Mouse (Mus musculus): Measurements from ENCODE around the gene Sh3tc1. TPM values are rescaled to one million over a fixed set of nuclear protein-coding genes. Genes with fewer than 3 reads are reported as not detected.

The Sh3tc1 gene
- polyA plus RNA-seq, 1 experiment: not detected

DNA sequence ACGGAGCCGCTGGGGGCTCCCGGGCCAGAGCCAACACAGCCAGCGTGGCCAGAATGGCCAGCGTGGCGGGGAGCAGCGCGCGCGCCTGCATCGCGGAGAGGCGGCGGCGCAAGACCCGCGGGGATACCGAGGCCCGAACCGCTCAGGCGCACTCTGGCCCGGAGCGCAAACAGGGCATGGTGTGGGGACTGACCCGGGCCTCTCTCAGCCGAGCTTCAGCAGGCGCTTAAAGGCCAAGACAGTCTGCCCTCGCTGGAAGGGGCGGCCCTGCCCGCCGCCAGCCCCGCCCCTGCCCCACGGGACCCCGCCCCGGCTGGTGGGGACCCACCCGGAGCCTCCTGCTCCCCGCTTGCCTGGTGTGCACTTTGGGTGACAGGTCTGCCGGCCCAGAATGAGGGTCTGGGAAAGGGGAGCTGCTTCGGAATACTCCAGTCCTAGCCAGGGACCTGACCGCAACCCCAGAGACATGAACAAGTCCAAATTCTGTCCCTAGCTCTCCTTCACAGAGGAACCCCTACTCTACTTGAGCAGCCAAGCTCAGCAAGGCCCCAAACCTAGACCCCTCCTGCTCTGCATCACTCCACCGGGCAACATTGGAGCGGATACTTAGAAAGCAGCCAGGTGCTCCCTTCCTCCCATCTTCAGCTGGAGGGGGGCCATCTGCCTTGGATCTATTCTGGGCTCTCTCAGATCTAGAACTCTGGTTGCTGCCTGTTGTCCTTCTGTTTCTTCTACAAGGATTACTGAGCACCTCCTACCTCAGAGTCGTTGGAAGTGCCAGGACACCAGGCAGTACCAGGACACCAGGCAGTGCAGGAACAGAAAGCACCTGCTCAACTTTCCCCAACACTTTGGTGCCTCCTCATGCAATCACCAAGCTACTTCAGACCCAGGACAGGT is 60.3 kb downstream of the Sh3tc1 start, which contains the start of gene Htra3:
TSS of gene Htra3 (minus strand) at position 527 of the 900 bp plus-strand sequence.
- TF ChIP-seq CTCF (IDR thresholded peaks at IDR 0.05; ENCODE audit: borderline replicate concordance, insufficient read depth, low read length): no peak
- no peak; the same call in 1 of the 2 replicates for TF ChIP-seq POLR2A (IDR thresholded peaks at IDR 0.05; ENCODE audit: low read depth, low read length)
- Histone ChIP-seq H3K27ac (ENCODE audit: insufficient read depth, low read length) (no peak within 1 kb of the TSS), H3K4me3 (ENCODE audit: insufficient read depth, low read length) (0 out of 2 replicates have a peak within 1 kb of the TSS, but pooled peaks have one; percentile 1), H3K4me1 (ENCODE audit: control insufficient read depth, insufficient read depth, low read length) (peaks cover under 1% of the 10 kb centered on the region; the same call in 1 of the 2 replicates)

DNA sequence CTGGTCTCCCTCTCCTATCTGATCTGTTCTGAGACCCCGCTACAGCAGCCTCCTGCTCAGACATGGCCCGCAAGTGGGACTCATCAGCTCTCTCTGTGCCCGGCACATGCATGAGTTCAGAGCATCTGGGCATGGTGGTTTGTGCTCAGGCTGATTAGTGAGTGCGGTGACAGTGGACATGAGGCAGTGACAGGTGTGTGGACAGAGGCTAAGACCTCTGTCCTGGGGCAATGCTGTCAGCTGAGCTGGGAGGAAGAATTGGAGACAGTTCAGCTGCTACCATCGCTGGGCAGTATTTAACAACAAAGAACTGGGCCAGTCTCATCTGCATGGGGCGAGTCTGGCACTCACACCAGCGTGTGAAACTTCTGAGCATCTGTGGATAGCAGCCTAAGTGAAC is 62.8 kb downstream of the Sh3tc1 start:
- Histone ChIP-seq H3K4me1 (ENCODE audit: control insufficient read depth, insufficient read depth, low read length) (peaks cover 14% of the 10 kb centered on the region), H3K27ac (ENCODE audit: insufficient read depth, low read length) (no peak overlapping the region), H3K4me3 (ENCODE audit: insufficient read depth, low read length) (no peak overlapping the region)
- TF ChIP-seq CTCF (IDR thresholded peaks at IDR 0.05; ENCODE audit: borderline replicate concordance, insufficient read depth, low read length) (no peak), POLR2A (IDR thresholded peaks at IDR 0.05; ENCODE audit: low read depth, low read length) (no peak)

DNA sequence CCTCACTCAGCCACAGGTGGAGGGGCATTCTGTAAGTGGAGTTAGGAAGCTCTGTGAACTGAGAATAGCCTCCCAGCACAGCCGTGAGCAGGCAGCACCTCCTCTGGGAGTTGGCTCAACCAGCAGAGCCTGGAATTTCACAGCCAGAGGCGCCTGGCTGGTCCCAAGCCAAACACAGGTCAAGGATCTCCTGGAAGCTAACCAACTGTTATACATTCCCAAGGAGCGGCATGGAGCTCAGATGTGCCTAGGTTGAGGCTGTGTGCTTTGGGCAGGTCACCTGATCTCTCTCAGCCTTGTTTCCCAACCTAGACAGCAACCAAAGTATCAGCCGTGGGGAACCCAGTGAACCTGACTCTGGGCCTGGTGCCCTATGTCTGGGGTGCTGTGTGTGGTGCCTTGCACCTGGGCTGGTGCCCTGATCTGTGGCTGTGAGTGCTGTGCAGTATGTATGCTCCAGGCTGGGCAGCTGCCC is 65.7 kb downstream of the Sh3tc1 start:
- Histone ChIP-seq H3K4me1 (ENCODE audit: control insufficient read depth, insufficient read depth, low read length) (peaks cover 31% of the 10 kb centered on the region), H3K27ac (ENCODE audit: insufficient read depth, low read length) (peak overlapping the region; percentile 20; the same call in 1 of the 2 replicates), H3K4me3 (ENCODE audit: insufficient read depth, low read length) (no peak overlapping the region)
- TF ChIP-seq CTCF (IDR thresholded peaks at IDR 0.05; ENCODE audit: borderline replicate concordance, insufficient read depth, low read length): no peak
- TF ChIP-seq POLR2A (IDR thresholded peaks at IDR 0.05; ENCODE audit: low read depth, low read length): no peak

DNA sequence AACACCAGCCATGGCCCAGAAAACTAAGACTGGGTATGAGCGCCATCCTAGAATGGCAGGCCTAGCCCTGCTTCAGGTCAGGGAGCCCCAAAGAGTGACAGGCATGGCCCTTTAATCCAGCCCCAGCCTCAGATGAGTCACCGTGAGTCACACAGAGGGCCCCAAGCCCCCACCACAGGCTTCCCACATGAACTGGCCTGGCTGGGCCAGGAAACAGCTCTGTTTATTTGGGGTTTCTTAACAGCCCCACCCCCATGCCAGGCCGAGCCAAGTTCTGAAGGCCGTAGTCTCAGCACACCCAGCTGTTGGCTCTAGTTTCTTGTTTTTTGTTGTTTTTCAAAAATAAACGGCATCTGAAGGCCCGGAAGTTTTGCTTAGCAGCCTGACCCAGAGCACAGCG is 66.7 kb downstream of the Sh3tc1 start:
- peaks cover 31% of the 10 kb centered on the region for H3K4me1 ChIP-seq (ENCODE audit: control insufficient read depth, insufficient read depth, low read length)
- no peak overlapping the region for H3K4me3 ChIP-seq (ENCODE audit: insufficient read depth, low read length)
- TF ChIP-seq CTCF (IDR thresholded peaks at IDR 0.05; ENCODE audit: borderline replicate concordance, insufficient read depth, low read length) (no peak), POLR2A (IDR thresholded peaks at IDR 0.05; ENCODE audit: low read depth, low read length) (no peak)
- peak overlapping the region; percentile 20 for H3K27ac ChIP-seq (ENCODE audit: insufficient read depth, low read length)

DNA sequence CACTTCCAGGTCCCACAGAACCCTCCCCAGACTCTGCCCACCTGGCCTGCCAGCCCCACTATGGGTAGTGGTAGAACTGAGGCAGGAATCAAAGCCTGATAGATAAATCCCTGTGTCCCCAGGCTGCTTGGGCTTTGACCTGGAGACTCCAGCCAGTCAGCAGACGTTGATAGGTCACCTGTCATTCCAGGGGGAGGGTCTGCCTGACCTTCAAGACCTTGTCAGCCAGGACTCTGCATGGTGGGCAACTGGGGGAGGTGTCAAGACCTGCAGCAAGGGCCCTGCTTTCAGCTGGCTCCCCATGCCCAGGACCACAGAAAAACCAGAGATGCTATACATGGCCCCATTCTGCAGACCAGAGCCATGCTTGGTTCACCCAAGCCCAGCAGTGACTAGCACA is 67.2 kb downstream of the Sh3tc1 start:
- TF ChIP-seq CTCF (IDR thresholded peaks at IDR 0.05; ENCODE audit: borderline replicate concordance, insufficient read depth, low read length): no peak
- no peak for TF ChIP-seq POLR2A (IDR thresholded peaks at IDR 0.05; ENCODE audit: low read depth, low read length)
- Histone ChIP-seq H3K27ac (ENCODE audit: insufficient read depth, low read length) (peak overlapping the region; percentile 12; the same call in 1 of the 2 replicates), H3K4me1 (ENCODE audit: control insufficient read depth, insufficient read depth, low read length) (peaks cover 31% of the 10 kb centered on the region), H3K4me3 (ENCODE audit: insufficient read depth, low read length) (no peak overlapping the region)

DNA sequence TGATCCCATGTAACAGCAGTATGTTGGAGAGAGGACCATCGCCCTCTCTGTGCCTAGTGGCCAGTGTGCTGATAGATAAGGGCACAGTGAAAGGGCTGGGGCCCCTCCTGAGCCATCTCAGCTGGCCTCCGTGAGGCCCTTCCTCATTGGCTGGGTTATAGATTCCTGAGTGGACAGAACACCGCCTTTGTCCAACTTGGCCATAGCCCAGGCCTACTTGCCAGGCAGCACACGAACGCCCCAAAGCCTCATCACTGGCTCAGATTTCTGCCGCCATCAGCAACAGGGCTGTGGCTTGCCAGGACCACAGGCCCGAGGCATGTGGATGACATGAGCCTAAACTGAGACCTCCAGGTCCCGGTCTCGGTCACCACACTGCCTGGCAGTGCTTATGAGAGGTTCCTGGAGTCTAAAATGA is 68.3 kb downstream of the Sh3tc1 start:
- Histone ChIP-seq H3K4me3 (ENCODE audit: insufficient read depth, low read length) (no peak overlapping the region), H3K4me1 (ENCODE audit: control insufficient read depth, insufficient read depth, low read length) (peaks cover 31% of the 10 kb centered on the region), H3K27ac (ENCODE audit: insufficient read depth, low read length) (peak overlapping the region; percentile 4; the same call in 1 of the 2 replicates)
- TF ChIP-seq CTCF (IDR thresholded peaks at IDR 0.05; ENCODE audit: borderline replicate concordance, insufficient read depth, low read length): no peak
- no peak for TF ChIP-seq POLR2A (IDR thresholded peaks at IDR 0.05; ENCODE audit: low read depth, low read length)

DNA sequence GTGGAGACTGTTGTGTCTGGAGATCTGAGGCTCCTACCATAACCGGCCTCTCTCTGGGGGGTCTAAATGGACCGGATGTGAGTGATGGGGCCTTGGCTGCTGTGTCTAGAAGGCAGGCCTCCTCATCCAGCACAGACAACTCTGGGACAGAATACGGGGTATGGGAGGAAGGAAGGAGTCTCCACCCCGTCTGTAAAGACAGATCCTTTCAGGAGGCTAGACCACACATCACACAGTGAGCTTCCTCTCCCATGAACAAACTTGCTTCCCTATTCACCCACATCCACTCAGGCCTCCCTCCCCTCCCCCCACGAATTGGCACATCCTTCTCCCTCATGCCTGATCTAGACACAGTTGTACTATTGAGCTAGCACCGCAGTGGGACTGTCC is 69.4 kb downstream of the Sh3tc1 start:
- Histone ChIP-seq H3K27ac (ENCODE audit: insufficient read depth, low read length) (peak overlapping the region; percentile 36), H3K4me1 (ENCODE audit: control insufficient read depth, insufficient read depth, low read length) (peaks cover 31% of the 10 kb centered on the region), H3K4me3 (ENCODE audit: insufficient read depth, low read length) (no peak overlapping the region)

DNA sequence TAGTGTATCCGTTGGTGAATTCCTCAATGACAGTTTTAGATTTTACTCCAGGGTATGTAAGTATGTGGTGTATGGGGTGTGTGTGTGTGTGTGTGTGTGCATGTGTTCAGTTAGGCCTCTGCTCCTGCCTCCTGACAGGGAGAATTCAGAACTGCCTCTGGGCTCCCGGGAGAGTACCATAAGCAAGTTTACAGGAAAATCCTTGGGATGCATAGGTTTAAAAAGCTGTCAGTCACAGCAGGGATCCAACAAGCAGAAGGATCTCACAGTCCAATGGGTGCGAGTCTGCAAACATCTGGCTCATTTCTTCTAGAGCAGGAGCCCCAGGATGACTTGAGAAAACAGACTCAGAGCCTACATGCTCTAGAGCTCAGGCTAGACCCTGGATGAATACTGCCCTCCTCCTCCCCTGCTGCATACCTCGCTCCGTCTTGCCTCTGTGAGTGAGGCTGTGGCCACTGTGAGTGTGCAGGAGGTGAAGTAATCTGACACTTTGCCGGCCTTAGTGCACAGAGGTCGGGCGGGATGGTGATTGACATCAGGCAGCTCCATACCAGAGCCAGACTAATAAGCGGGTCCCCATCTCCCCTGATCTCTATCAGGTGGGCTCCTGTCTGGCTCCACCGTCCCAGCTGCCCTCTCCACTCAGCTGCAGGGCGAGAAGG is 69.9 kb downstream of the Sh3tc1 start:
- Histone ChIP-seq H3K4me3 (ENCODE audit: insufficient read depth, low read length) (no peak overlapping the region), H3K4me1 (ENCODE audit: control insufficient read depth, insufficient read depth, low read length) (peaks cover 31% of the 10 kb centered on the region), H3K27ac (ENCODE audit: insufficient read depth, low read length) (peak overlapping the region; percentile 36)
- no peak for TF ChIP-seq CTCF (IDR thresholded peaks at IDR 0.05; ENCODE audit: borderline replicate concordance, insufficient read depth, low read length)
- no peak for TF ChIP-seq POLR2A (IDR thresholded peaks at IDR 0.05; ENCODE audit: low read depth, low read length)

More for the DNA sequence above, 69.4 kb downstream of the Sh3tc1 start:
- TF ChIP-seq POLR2A (IDR thresholded peaks at IDR 0.05; ENCODE audit: low read depth, low read length) (no peak), CTCF (IDR thresholded peaks at IDR 0.05; ENCODE audit: borderline replicate concordance, insufficient read depth, low read length) (no peak)

DNA sequence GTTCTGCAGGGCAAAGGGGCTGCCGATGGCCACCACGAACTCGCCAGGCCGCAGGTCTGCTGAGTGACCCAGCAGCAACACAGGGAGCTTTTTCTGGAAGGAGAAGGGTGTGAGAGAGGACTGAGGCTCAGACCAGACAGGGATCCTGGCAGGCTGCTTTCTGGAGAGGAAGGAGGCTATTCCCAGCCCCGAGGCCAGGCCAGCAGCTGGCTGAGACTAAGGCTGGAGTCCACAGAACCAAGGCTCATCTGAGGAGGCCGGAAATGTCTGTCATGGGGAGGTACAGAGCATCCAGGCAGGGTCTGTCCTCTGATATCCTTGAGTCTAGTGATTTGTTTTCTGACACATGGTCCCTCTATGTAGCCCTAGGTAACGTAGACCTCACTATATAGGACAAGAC is 73.6 kb downstream of the Sh3tc1 start:
- Histone ChIP-seq H3K4me1 (ENCODE audit: control insufficient read depth, insufficient read depth, low read length) (peaks cover 12% of the 10 kb centered on the region), H3K4me3 (ENCODE audit: insufficient read depth, low read length) (no peak overlapping the region), H3K27ac (ENCODE audit: insufficient read depth, low read length) (no peak overlapping the region)
- TF ChIP-seq CTCF (IDR thresholded peaks at IDR 0.05; ENCODE audit: borderline replicate concordance, insufficient read depth, low read length) (no peak), POLR2A (IDR thresholded peaks at IDR 0.05; ENCODE audit: low read depth, low read length) (no peak)
